Mouse (Mus musculus): ENCODE measurements around the gene Ndufa6. TPM values are rescaled to one million over a fixed set of nuclear protein-coding genes. Genes with fewer than 3 reads are reported as not detected.
"Not testable (repeated sequence)": the region's sequence is repeated elsewhere in the genome, so short reads cannot be mapped to it uniquely, and the experiment has no call there.

Ndufa6 gene
- polyA plus RNA-seq, 1 experiment from 2014 or later, result 383 TPM

- H3K27ac ChIP-seq (replicated peaks), result no peak overlapping the region; the same call in 1 of the 2 replicates
- 23% methylated on average over 7 of the region's 7 CpGs for WGBS
- H3K27me3 ChIP-seq, result no peaks in the 10 kb centered on the region; the same call in 1 of the 2 replicates
- H3K36me3 ChIP-seq, result no peaks in the 10 kb centered on the region
- H3K4me3 ChIP-seq, result peak overlapping the region; percentile 34
- H3K4me2 ChIP-seq, result peak overlapping the region; percentile 56
- H3K9me3 ChIP-seq, result no peaks in the 10 kb centered on the region
- peak; percentile 67; the same call in 1 of the 2 replicates for ATAC-seq (ENCODE audit: low read depth)
- H3K4me1 ChIP-seq (replicated peaks), result peaks cover 21% of the 10 kb centered on the region
- peak overlapping the region; percentile 48; the same call in 1 of the 2 replicates for H3K9ac ChIP-seq
Observed at GRCm38 (mm10) chr15:82379511-82379870, 25.4 kb upstream of the Ndufa6 start.

DNA sequence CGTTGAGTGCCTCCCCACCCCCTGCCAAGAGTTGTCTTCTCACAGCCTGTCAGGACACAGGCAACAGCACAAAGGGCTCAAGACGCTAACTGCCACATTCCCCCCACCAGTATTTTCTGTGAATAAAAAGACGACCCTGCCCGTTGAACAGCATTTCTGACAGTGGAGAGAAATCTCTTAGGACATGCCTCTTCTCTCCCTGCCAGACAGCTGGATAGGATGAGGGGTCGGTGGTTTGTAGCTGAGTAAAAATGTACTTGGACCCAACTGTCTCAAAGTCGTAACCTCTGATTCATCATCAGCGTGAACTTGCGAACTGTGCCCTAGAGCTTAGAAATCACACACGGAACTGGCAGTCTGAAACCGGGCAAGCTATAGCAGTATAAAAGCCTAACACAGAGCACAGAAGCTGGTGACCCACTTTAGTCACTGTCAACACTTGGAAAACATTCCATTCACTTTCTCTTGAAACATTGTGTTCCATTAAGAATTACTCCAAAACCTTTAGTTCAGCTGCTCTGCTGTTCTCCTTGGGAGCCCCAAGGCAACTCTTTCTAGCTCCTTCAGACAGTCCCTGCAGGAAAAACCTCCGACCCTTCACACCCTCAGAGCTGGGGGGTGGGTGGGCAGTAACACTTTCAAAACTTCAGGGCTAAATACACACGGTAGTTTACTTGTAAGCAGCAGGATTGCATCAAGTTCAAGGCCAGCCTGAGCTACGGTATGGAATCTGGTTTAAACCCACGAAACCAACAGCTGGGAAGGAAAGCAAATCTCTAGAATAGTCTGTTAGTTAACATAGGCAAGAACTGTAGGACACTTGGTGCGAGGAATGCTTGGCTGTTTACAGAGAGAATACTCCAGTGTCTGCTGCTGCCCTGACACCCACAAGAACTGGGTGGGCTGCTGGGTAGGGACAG lies 24.4 kb upstream of the Ndufa6 start:
- Histone ChIP-seq H3K4me2 (no peak overlapping the region), H3K9ac (no peak overlapping the region), H3K9me3 (no peaks in the 10 kb centered on the region), H3K4me3 (no peak overlapping the region), H3K4me1 (replicated peaks) (peaks cover 21% of the 10 kb centered on the region), H3K36me3 (no peaks in the 10 kb centered on the region), H3K27ac (replicated peaks) (no peak overlapping the region), H3K27me3 (no peaks in the 10 kb centered on the region; the same call in 1 of the 2 replicates)
- WGBS, result 47% methylated on average over 15 of the region's 15 CpGs
- no peak for ATAC-seq (ENCODE audit: low read depth)

GRCm38 (mm10) chr15:82377701-82378100 lies 23.6 kb upstream of the Ndufa6 start:
- ATAC-seq (ENCODE audit: low read depth), result no peak
- no peaks in the 10 kb centered on the region; the same call in 1 of the 2 replicates for H3K27me3 ChIP-seq
- H3K9me3 ChIP-seq, result no peaks in the 10 kb centered on the region
- H3K36me3 ChIP-seq, result no peaks in the 10 kb centered on the region
- no peak overlapping the region for H3K27ac ChIP-seq (replicated peaks)
- H3K4me1 ChIP-seq (replicated peaks), result peaks cover 21% of the 10 kb centered on the region
- H3K9ac ChIP-seq, result no peak overlapping the region
- no peak overlapping the region for H3K4me2 ChIP-seq
- WGBS, result 77% methylated on average over 5 of the region's 5 CpGs
- no peak overlapping the region for H3K4me3 ChIP-seq

GRCm38 (mm10) chr15:82376393-82377138 lies 22.4 kb upstream of the Ndufa6 start:
- no peaks in the 10 kb centered on the region for H3K9me3 ChIP-seq
- H3K4me1 ChIP-seq (replicated peaks), result peaks cover 21% of the 10 kb centered on the region
- H3K36me3 ChIP-seq, result no peaks in the 10 kb centered on the region
- WGBS, result 54% methylated on average over 17 of the region's 17 CpGs
- H3K27me3 ChIP-seq, result no peaks in the 10 kb centered on the region; the same call in 1 of the 2 replicates
- no peak for ATAC-seq (ENCODE audit: low read depth)
- H3K4me2 ChIP-seq, result no peak overlapping the region
- H3K27ac ChIP-seq (replicated peaks), result 0 out of 2 replicates have a peak overlapping the region, but pooled peaks have one; percentile 14
- H3K9ac ChIP-seq, result no peak overlapping the region
- H3K4me3 ChIP-seq, result no peak overlapping the region

GRCm38 (mm10) chr15:82375855-82376254 lies 21.7 kb upstream of the Ndufa6 start:
- Histone ChIP-seq H3K9me3 (no peaks in the 10 kb centered on the region), H3K27ac (replicated peaks) (no peak overlapping the region), H3K9ac (no peak overlapping the region), H3K36me3 (no peaks in the 10 kb centered on the region), H3K27me3 (no peaks in the 10 kb centered on the region; the same call in 1 of the 2 replicates), H3K4me3 (no peak overlapping the region), H3K4me2 (no peak overlapping the region), H3K4me1 (replicated peaks) (peaks cover 20% of the 10 kb centered on the region)
- 86% methylated on average over 9 of the region's 9 CpGs for WGBS
- no peak for ATAC-seq (ENCODE audit: low read depth)

GRCm38 (mm10) chr15:82374437-82374836 lies 20.3 kb upstream of the Ndufa6 start:
- no peak overlapping the region for H3K4me3 ChIP-seq
- no peaks in the 10 kb centered on the region for H3K9me3 ChIP-seq
- H3K36me3 ChIP-seq, result no peaks in the 10 kb centered on the region
- no peak overlapping the region for H3K9ac ChIP-seq
- H3K27ac ChIP-seq (replicated peaks), result no peak overlapping the region
- no peak overlapping the region for H3K4me2 ChIP-seq
- H3K4me1 ChIP-seq (replicated peaks), result peaks cover 9% of the 10 kb centered on the region; the same call in 1 of the 2 replicates
- no peak for ATAC-seq (ENCODE audit: low read depth)
- H3K27me3 ChIP-seq, result no peaks in the 10 kb centered on the region
- WGBS, result 78% methylated on average over 5 of the region's 5 CpGs

- Histone ChIP-seq H3K4me2 (no peak overlapping the region), H3K4me1 (replicated peaks) (peaks cover 9% of the 10 kb centered on the region; the same call in 1 of the 2 replicates), H3K9ac (no peak overlapping the region), H3K36me3 (no peaks in the 10 kb centered on the region), H3K27ac (replicated peaks) (no peak overlapping the region), H3K4me3 (no peak overlapping the region), H3K9me3 (no peaks in the 10 kb centered on the region), H3K27me3 (no peaks in the 10 kb centered on the region)
- WGBS, result 89% methylated on average over 5 of the region's 5 CpGs
- ATAC-seq (ENCODE audit: low read depth), result no peak
Observed at GRCm38 (mm10) chr15:82372991-82373390, 18.9 kb upstream of the Ndufa6 start.

DNA sequence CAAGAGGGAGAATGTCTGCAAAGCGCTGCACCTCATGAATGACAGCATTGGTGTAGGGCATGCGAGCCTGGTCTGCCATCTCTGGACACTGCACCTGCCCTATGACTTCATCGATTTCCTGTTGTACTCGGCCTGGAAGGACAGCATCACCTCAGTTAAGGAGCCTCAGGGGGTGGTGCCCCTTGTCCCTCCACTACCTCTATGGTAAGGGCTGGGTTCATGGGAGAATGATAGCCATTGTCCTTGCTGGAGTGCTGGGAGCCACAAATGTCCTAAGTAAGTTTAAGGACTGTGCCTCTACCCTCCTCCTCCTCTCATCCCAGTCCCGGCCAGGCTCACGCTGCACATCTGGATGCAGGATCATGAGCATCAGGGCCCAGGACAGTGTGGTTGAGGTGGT lies 18.3 kb upstream of the Ndufa6 start:
- Histone ChIP-seq H3K9ac (no peak overlapping the region), H3K4me2 (no peak overlapping the region), H3K4me1 (replicated peaks) (peaks cover 9% of the 10 kb centered on the region; the same call in 1 of the 2 replicates), H3K27me3 (no peaks in the 10 kb centered on the region), H3K27ac (replicated peaks) (no peak overlapping the region), H3K9me3 (no peaks in the 10 kb centered on the region), H3K4me3 (no peak overlapping the region), H3K36me3 (no peaks in the 10 kb centered on the region)
- no peak for ATAC-seq (ENCODE audit: low read depth)
- WGBS, result 86% methylated on average over 6 of the region's 6 CpGs

DNA sequence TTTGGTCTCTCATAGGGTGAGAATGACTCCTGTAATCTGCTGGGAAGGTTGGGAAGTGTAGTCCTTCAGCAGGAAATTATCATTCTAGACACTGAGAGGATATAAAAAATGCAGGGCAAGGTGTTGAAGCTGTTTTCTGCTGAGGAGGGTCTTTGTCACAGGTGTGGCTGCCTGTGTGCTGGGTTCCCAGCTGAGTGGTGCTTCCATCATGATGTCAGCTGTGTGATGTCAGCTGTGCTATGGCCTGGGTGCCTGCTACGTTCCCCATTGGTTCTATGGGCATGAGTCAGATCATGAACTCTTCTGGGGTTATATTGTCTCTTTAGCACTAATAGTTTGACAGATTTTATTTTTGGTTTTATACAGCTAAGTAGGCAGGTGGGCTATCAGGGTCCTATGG lies 14.7 kb upstream of the Ndufa6 start:
- WGBS, result 81% methylated on average over 1 of the region's 1 CpGs

DNA sequence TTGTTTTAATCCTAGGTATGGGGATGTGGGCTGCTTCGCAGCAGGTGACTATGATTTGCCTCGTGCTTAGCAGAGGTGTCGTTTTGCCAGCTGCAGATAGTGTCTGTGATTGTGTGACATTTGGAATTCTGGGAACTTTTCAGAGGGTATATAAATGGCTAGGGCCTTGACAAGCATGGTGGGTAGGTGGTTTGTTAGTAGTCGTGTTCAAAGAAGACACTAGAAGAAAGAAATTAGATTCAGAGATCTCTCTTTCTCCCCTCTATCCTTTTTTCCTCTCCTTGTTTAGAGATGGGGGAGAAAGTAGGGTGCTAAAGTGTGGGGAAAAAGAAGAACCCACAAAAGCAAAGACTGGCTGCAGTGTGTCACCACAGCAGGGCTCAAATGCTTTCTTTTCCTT lies 14.0 kb upstream of the Ndufa6 start:
- no peak overlapping the region for H3K4me3 ChIP-seq
- no peaks in the 10 kb centered on the region for H3K4me1 ChIP-seq (replicated peaks)
- no peaks in the 10 kb centered on the region for H3K36me3 ChIP-seq
- H3K4me2 ChIP-seq, result no peak overlapping the region
- H3K9ac ChIP-seq, result no peak overlapping the region
- no peaks in the 10 kb centered on the region for H3K27me3 ChIP-seq
- H3K9me3 ChIP-seq, result no peaks in the 10 kb centered on the region
- WGBS, result 88% methylated on average over 4 of the region's 4 CpGs
- no peak for ATAC-seq (ENCODE audit: low read depth)
- no peak overlapping the region for H3K27ac ChIP-seq (replicated peaks)

More for the DNA sequence above, 14.7 kb upstream of the Ndufa6 start:
- H3K4me3 ChIP-seq, result no peak overlapping the region
- no peaks in the 10 kb centered on the region for H3K9me3 ChIP-seq
- no peak overlapping the region for H3K9ac ChIP-seq
- H3K4me2 ChIP-seq, result no peak overlapping the region
- no peaks in the 10 kb centered on the region for H3K4me1 ChIP-seq (replicated peaks)
- ATAC-seq (ENCODE audit: low read depth), result no peak
- no peaks in the 10 kb centered on the region for H3K36me3 ChIP-seq
- H3K27ac ChIP-seq (replicated peaks), result no peak overlapping the region
- no peaks in the 10 kb centered on the region for H3K27me3 ChIP-seq

DNA sequence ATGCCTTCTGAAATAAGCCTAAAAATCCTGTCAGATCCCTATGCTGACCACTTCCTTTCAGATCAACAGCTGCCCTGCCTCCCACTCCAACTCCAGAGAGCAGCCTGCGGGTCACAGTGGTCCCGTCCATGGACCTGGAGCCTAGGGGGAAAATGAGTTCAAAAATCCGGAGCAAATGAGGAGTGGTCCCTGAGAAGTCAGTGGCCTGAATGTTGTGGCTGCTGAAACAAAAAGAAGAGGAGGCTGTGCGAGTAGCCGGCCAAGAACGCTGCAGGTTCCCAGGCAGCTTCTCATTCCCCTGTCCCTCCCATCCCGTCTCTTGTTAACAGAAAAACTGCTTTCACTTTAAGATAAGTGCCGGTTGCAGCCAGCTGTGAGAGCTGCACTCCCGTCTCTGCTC lies 10.4 kb upstream of the Ndufa6 start:
- not testable (repeated sequence) for H3K4me3 ChIP-seq; H3K4me2 ChIP-seq; H3K9ac ChIP-seq; H3K27ac ChIP-seq (replicated peaks); H3K4me1 ChIP-seq (replicated peaks); H3K9me3 ChIP-seq; H3K36me3 ChIP-seq; H3K27me3 ChIP-seq; ATAC-seq (ENCODE audit: low read depth)
- 15% methylated on average over 6 of the region's 9 CpGs for WGBS

DNA sequence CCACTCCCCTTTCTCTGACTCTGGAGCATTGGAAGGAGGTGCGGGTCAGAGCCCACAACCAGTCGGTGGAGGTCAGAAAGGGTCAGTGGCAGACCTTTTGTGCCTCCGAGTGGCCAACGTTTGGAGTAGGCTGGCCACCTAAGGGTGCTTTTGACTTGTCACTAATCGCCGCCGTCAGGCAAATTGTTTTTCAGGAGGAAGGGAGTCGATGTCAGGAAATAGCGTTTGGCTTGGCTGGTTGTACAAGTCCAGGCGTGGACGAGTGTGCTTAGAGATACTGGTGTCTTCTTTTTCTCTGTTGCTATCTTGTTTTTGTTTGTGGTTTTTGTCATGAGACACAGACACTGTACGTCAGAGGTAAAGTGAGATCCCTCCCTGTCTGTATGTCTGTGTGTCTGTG lies 9.7 kb upstream of the Ndufa6 start:
- not testable (repeated sequence) for H3K27me3 ChIP-seq; H3K27ac ChIP-seq (replicated peaks); H3K4me2 ChIP-seq; H3K9ac ChIP-seq; H3K9me3 ChIP-seq; H3K4me3 ChIP-seq; H3K4me1 ChIP-seq (replicated peaks); H3K36me3 ChIP-seq; ATAC-seq (ENCODE audit: low read depth)
- 83% methylated on average over 8 of the region's 12 CpGs for WGBS
